Mouse (Mus musculus) hindbrain, postnatal 0 days (tissue): ENCODE measurements at regions not wholly inside any gene's neighbourhood (a gene's known extent, or its start where the extent isn't known, plus 50 kb on each side); places are given as distances from the start of the nearest gene placed in this dataset.

Source experiments
- ATAC-seq: fragments of 200-750 bp; cut with Nextera tagmentation; 2 replicates; pipeline ENCODE4 v1.8.0; 2017; ENCODE audit warnings: mild to moderate bottlenecking, moderate TSS enrichment, moderate library complexity
- DNase-seq: peaks from one replicate; pipeline ENCODE4 v3.0.0-alpha.2; 2015; ENCODE audit warnings: low spot score
- H3K27ac ChIP-seq: fragments of 300-500 bp; sonication (generic); 2 replicates; pipeline ENCODE4 v1.5.1; 2014; ENCODE audit warnings: mild to moderate bottlenecking
- H3K27me3 ChIP-seq: fragments of 300-500 bp; sonication (generic); 2 replicates; pipeline ENCODE4 v1.6.1; 2014; ENCODE audit warnings: low read length, mixed read lengths; ENCODE audit not compliant: insufficient read depth
- H3K36me3 ChIP-seq: fragments of 300-500 bp; sonication (generic); 2 replicates; pipeline ENCODE4 v1.6.1; 2014; ENCODE audit warnings: low read length, mixed read lengths; ENCODE audit not compliant: insufficient read depth
- H3K4me1 ChIP-seq: fragments of 300-500 bp; sonication (generic); 2 replicates; pipeline ENCODE4 v1.6.1; 2014; ENCODE audit warnings: antibody characterized with exemption, low read length, mixed read lengths; ENCODE audit not compliant: insufficient read depth
- H3K4me2 ChIP-seq: fragments of 300-500 bp; sonication (generic); 2 replicates; pipeline ENCODE4 v1.6.1; 2014; ENCODE audit warnings: low read depth, mild to moderate bottlenecking, low read length, moderate library complexity, mixed read lengths
- H3K4me3 ChIP-seq: fragments of 300-500 bp; sonication (generic); 2 replicates; pipeline ENCODE4 v1.5.1; 2014; ENCODE audit warnings: low read length
- H3K9ac ChIP-seq: fragments of 300-500 bp; sonication (generic); replicated peaks from 2 replicates; pipeline ENCODE4 v1.6.1; 2014; ENCODE audit warnings: mild to moderate bottlenecking, low read length, moderate library complexity, mixed read lengths
- H3K9me3 ChIP-seq: fragments of 300-500 bp; sonication (generic); 2 replicates; pipeline ENCODE4 v1.6.1; 2016; ENCODE audit warnings: low read length, mixed read lengths
- CTCF ChIP-seq: IDR thresholded peaks from 2 replicates; pipeline ENCODE4 v1.5.1; 2016; ENCODE audit warnings: antibody characterized with exemption, control low read depth, low read depth
- WGBS: fragments of 180-500 bp; shearing (Covaris S2); extraction: QIAGEN DNeasy Blood & Tissue Kit; methylation state at CpG from one replicate; pipeline ENCODE4 v1.1.7; 2014; 5-methylcytosine and 5-hydroxymethylcytosine counted together

- H3K27me3 ChIP-seq: no peaks in the 10 kb centered on the region
- no peaks in the 10 kb centered on the region for H3K4me1 ChIP-seq
- H3K4me3 ChIP-seq: no peak overlapping the region
- no peak overlapping the region for H3K9ac ChIP-seq
- H3K36me3 ChIP-seq: no peaks in the 10 kb centered on the region
- no peak overlapping the region for H3K4me2 ChIP-seq
- DNase-seq: no peak
- no peak for TF ChIP-seq CTCF
- no peak overlapping the region for H3K27ac ChIP-seq
- no peak for ATAC-seq
- 84% methylated on average over 5 of the region's 5 CpGs for WGBS
- H3K9me3 ChIP-seq: no peaks in the 10 kb centered on the region
Measured at GRCm38 (mm10) chr4:84030916-84031315, 505.6 kb downstream of the Ccdc171 start.

DNA sequence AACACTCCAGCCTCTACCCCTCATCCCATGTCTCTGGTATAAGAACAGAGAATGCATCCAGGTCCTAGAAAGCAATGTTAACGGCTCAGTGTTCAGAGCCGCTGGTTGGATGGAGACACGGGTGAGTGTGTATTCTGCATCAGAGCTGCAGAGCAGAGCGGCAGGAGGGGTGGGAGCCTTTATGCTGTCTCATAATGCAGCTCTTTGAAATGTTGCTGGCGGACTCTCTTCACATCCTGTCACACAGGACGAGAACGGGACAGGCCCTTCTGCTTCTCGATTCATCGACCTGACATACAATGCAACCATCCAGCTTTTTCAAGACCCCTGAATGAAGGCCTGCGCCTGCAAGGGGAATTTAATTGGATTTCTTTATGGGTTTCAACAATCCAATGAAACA, 507.2 kb downstream of the Ccdc171 start:
- peak; percentile 84 for ATAC-seq
- DNase-seq: peak; percentile 67
- WGBS: 19% methylated on average over 10 of the region's 10 CpGs
- Histone ChIP-seq H3K27me3 (no peaks in the 10 kb centered on the region), H3K4me1 (no peaks in the 10 kb centered on the region), H3K36me3 (no peaks in the 10 kb centered on the region), H3K4me2 (no peak overlapping the region), H3K9me3 (no peaks in the 10 kb centered on the region), H3K4me3 (no peak overlapping the region), H3K9ac (no peak overlapping the region), H3K27ac (no peak overlapping the region)
- no peak for TF ChIP-seq CTCF

DNA sequence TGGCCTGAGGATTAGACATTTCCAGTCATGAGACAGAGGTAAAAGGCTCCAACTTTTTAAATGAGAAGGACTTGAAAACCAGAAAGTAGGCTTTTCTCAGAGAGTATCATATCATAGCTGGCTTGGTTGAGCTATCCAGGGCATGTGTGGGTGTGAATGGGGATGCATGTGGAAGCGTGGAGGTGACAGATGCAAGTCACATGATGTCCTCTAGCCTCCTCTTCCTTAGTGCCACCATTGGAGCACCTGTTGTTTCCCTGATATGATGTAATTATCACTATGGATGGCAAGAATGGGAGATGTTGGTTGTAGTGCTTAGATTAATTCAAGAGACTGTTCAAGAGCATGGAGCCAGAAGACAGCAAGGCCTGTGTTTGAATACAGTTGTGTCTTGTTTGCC, 510.0 kb downstream of the Ccdc171 start:
- 93% methylated on average over 1 of the region's 1 CpGs for whole genome bisulfite sequencing

GRCm38 (mm10) chr4:84037535-84037934, 512.2 kb downstream of the Ccdc171 start:
- H3K9ac ChIP-seq: no peak overlapping the region
- no peak overlapping the region for H3K4me2 ChIP-seq
- H3K4me1 ChIP-seq: no peaks in the 10 kb centered on the region
- H3K4me3 ChIP-seq: no peak overlapping the region
- H3K36me3 ChIP-seq: no peaks in the 10 kb centered on the region
- 81% methylated on average over 3 of the region's 3 CpGs for WGBS
- no peak overlapping the region for H3K27ac ChIP-seq
- no peak for ATAC-seq
- H3K9me3 ChIP-seq: no peaks in the 10 kb centered on the region
- no peak for DNase-seq
- H3K27me3 ChIP-seq: no peaks in the 10 kb centered on the region
- no peak for TF ChIP-seq CTCF

More for the DNA sequence above, 510.0 kb downstream of the Ccdc171 start:
- Histone ChIP-seq H3K36me3 (no peaks in the 10 kb centered on the region), H3K9me3 (no peaks in the 10 kb centered on the region), H3K9ac (no peak overlapping the region), H3K27me3 (no peaks in the 10 kb centered on the region), H3K4me2 (no peak overlapping the region), H3K27ac (no peak overlapping the region), H3K4me3 (no peak overlapping the region), H3K4me1 (no peaks in the 10 kb centered on the region)
- no peak for DNase-seq
- ATAC-seq: no peak
- TF ChIP-seq CTCF: no peak

DNA sequence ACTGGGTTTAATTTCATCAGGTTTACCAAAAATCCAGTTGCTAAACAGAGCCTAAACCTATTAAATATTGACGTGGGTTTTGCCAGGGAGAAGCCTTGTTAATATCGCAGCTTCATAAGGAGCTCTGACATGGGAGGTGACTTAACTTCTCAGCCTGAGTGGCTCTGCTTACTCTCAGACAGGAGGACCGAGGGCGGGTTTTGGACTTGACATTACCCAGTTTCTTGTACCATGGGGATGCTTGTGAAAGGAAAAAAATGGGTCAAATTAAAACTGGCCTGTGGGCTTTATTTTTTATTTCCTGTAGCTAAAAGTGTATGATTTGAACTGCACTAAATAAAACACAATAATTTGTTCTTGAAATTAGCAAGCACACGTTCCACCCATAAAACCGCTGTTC, 524.9 kb downstream of the Ccdc171 start:
- H3K36me3 ChIP-seq: no peaks in the 10 kb centered on the region
- 91% methylated on average over 6 of the region's 6 CpGs for WGBS
- TF ChIP-seq CTCF: no peak

DNA sequence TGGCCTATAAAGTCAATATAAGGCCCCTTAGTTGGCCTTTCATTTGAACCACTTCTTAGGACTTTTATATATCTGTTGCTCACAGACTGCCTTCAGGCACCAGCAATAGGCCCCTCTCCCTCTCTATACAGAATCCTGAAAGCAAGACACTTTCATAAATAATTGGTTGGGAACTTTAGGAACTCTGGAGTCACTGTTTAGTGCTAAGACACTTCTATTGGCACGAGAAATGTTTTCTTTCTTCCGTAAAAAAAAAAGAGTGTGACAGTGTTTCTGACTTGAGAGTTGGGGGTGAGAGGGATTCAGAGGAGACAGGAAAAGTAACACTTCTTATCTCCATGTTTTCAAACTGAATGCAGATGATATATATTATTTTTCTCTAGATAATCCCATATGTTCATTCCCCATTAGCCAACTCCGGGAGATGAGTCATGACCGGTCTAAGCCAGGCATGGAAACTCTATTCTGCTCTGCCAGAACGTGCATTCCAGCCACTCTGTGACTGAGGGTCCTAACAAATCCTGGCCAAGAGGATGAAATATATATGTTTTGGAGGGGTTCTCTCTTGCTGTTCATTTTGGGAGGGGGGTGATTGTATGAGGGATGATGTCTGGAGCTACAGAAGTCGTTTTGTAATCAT, 531.6 kb downstream of the Ccdc171 start:
- ATAC-seq (no peak), DNase-seq (no peak)
- no peaks in the 10 kb centered on the region for H3K9me3 ChIP-seq
- no peak overlapping the region for H3K27ac ChIP-seq
- no peak overlapping the region for H3K4me3 ChIP-seq
- H3K4me2 ChIP-seq: no peak overlapping the region
- no peaks in the 10 kb centered on the region for H3K4me1 ChIP-seq
- H3K36me3 ChIP-seq: no peaks in the 10 kb centered on the region
- no peaks in the 10 kb centered on the region for H3K27me3 ChIP-seq
- H3K9ac ChIP-seq: no peak overlapping the region
- WGBS: 84% methylated on average over 6 of the region's 6 CpGs
- TF ChIP-seq CTCF: no peak

More for the DNA sequence above, 524.9 kb downstream of the Ccdc171 start:
- H3K4me2 ChIP-seq: no peak overlapping the region
- DNase-seq (no peak), ATAC-seq (no peak)
- H3K27me3 ChIP-seq: no peaks in the 10 kb centered on the region
- no peak overlapping the region for H3K27ac ChIP-seq
- H3K4me3 ChIP-seq: no peak overlapping the region
- H3K9ac ChIP-seq: no peak overlapping the region
- no peaks in the 10 kb centered on the region for H3K9me3 ChIP-seq
- no peaks in the 10 kb centered on the region for H3K4me1 ChIP-seq

- Histone ChIP-seq H3K4me3 (no peak overlapping the region), H3K9ac (no peak overlapping the region), H3K27me3 (no peaks in the 10 kb centered on the region), H3K36me3 (no peaks in the 10 kb centered on the region), H3K4me2 (no peak overlapping the region), H3K4me1 (no peaks in the 10 kb centered on the region), H3K9me3 (no peaks in the 10 kb centered on the region), H3K27ac (no peak overlapping the region)
- no peak for ATAC-seq
- no peak for TF ChIP-seq CTCF
- WGBS: 78% methylated on average over 2 of the region's 2 CpGs
- no peak for DNase-seq
Measured at GRCm38 (mm10) chr4:84060187-84060586, 534.8 kb downstream of the Ccdc171 start.
